Mouse (Mus musculus) lung, embryonic 14.5 days (tissue): ENCODE data around the gene Igbp1. TPM values are rescaled to one million over a fixed set of nuclear protein-coding genes. Genes with fewer than 3 reads are reported as not detected.

Experiments used
- ATAC-seq: fragments of 200-750 bp; cut with Nextera tagmentation; 2 replicates; pipeline ENCODE4 v1.8.0; 2017; ENCODE audit warnings: mild to moderate bottlenecking, moderate TSS enrichment, moderate library complexity; ENCODE audit not compliant: insufficient read depth
- DNase-seq: peaks from one replicate; pipeline ENCODE4 v3.0.0-alpha.2; 2015
- H3K27ac ChIP-seq: fragments of 300-500 bp; sonication (generic); 2 replicates; pipeline ENCODE4 v1.5.1; 2014; ENCODE audit warnings: low read depth, mild to moderate bottlenecking, moderate library complexity
- H3K27me3 ChIP-seq: fragments of 300-500 bp; sonication (generic); 2 replicates; pipeline ENCODE4 v1.6.1; 2014; ENCODE audit warnings: low read length, control low read depth; ENCODE audit not compliant: insufficient read depth
- H3K36me3 ChIP-seq: fragments of 300-500 bp; sonication (generic); 2 replicates; pipeline ENCODE4 v1.6.1; 2014; ENCODE audit warnings: control low read depth; ENCODE audit not compliant: insufficient read depth
- H3K4me1 ChIP-seq: fragments of 300-500 bp; sonication (generic); 2 replicates; pipeline ENCODE4 v1.6.1; 2014; ENCODE audit warnings: antibody characterized with exemption, control low read depth; ENCODE audit not compliant: insufficient read depth
- H3K4me2 ChIP-seq: fragments of 300-500 bp; sonication (generic); 2 replicates; pipeline ENCODE4 v1.6.1; 2014; ENCODE audit warnings: mild to moderate bottlenecking
- H3K4me3 ChIP-seq: fragments of 300-500 bp; sonication (generic); 2 replicates; pipeline ENCODE4 v1.5.1; 2014; ENCODE audit warnings: low read depth, low read length
- H3K9ac ChIP-seq: fragments of 300-500 bp; sonication (generic); 2 replicates; pipeline ENCODE4 v1.6.1; 2014
- H3K9me3 ChIP-seq: fragments of 300-500 bp; sonication (generic); 2 replicates; pipeline ENCODE4 v1.6.1; 2016; ENCODE audit warnings: low read depth, low read length, control low read depth
- CTCF ChIP-seq: IDR thresholded peaks from 2 replicates; pipeline ENCODE4 v1.5.1; 2016; ENCODE audit warnings: antibody characterized with exemption, low read depth
- WGBS: fragments of 180-500 bp; shearing (Covaris S2); extraction: QIAGEN DNeasy Blood & Tissue Kit; methylation state at CpG from one replicate; pipeline ENCODE4 v1.1.7; 2014; 5-methylcytosine and 5-hydroxymethylcytosine counted together
- polyA plus RNA-seq: library from polyadenylated mRNA; unstranded; fragments of >200 nt; fragmentation: Nextera tagmentation; extraction: Ambion mirVana; gene quantifications from 2 replicates; pipeline ENCODE4 v1.2.1, GENCODE M21; 2014

Gene Igbp1
- polyA plus RNA-seq, 1 experiment from 2014 or later = 43.8 TPM

GRCm38 (mm10) chrX:100493500-100494067 lies 507 bp upstream of the Igbp1 start:
- peak overlapping the region; percentile 59 for H3K4me2 ChIP-seq
- 14% methylated on average over 22 of the region's 22 CpGs for WGBS
- H3K4me3 ChIP-seq = peak overlapping the region; percentile 57
- no peaks in the 10 kb centered on the region for H3K9me3 ChIP-seq
- H3K27ac ChIP-seq = no peak overlapping the region
- H3K36me3 ChIP-seq = 0 out of 2 replicates have a peak, but pooled peaks cover under 1% of the 10 kb centered on the region
- ATAC-seq (peak; percentile 76), DNase-seq (no peak)
- H3K9ac ChIP-seq = peak overlapping the region; percentile 30
- TF ChIP-seq CTCF = no peak
- H3K4me1 ChIP-seq = no peaks in the 10 kb centered on the region
- no peaks in the 10 kb centered on the region for H3K27me3 ChIP-seq

GRCm38 (mm10) chrX:100504175-100504851 lies 10.2 kb downstream of the Igbp1 start:
- Histone ChIP-seq H3K27me3 (no peaks in the 10 kb centered on the region), H3K4me3 (no peak overlapping the region), H3K4me2 (no peak overlapping the region), H3K27ac (no peak overlapping the region), H3K36me3 (0 out of 2 replicates have a peak, but pooled peaks cover 5% of the 10 kb centered on the region), H3K9me3 (no peaks in the 10 kb centered on the region), H3K9ac (no peak overlapping the region), H3K4me1 (no peaks in the 10 kb centered on the region)
- DNase-seq (no peak), ATAC-seq (no peak)
- TF ChIP-seq CTCF = no peak
- 79% methylated on average over 5 of the region's 5 CpGs for WGBS

GRCm38 (mm10) chrX:100508164-100508563 lies 14.1 kb downstream of the Igbp1 start:
- Histone ChIP-seq H3K9me3 (no peaks in the 10 kb centered on the region), H3K4me2 (no peak overlapping the region), H3K4me1 (no peaks in the 10 kb centered on the region), H3K36me3 (0 out of 2 replicates have a peak, but pooled peaks cover 7% of the 10 kb centered on the region), H3K4me3 (no peak overlapping the region), H3K27ac (no peak overlapping the region), H3K9ac (no peak overlapping the region), H3K27me3 (no peaks in the 10 kb centered on the region)
- DNase-seq = no peak
- no peak for TF ChIP-seq CTCF
- 89% methylated on average over 4 of the region's 4 CpGs for WGBS
- ATAC-seq = no peak

DNA sequence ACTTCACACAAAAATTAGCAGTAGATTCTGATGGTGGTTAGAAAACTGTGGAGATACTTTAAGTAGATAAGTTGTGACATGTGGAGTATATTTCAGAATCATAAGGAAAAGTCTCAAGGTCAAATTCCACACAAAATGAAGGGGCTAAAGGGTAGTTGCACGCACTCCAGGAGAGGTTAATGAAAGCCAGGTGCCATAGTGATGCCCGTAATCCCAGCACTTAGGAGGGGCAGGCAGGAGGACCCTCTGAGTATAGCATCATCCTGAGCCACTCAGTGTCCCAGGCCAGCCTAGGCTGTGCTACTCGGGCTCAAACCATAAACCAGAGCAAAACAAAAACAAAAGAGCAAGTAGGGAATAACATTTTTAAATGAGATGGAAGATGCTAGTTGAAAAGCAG lies 15.8 kb downstream of the Igbp1 start:
- TF ChIP-seq CTCF = no peak
- WGBS = 70% methylated on average over 3 of the region's 3 CpGs

GRCm38 (mm10) chrX:100516683-100517082 lies 22.6 kb downstream of the Igbp1 start:
- 76% methylated on average over 3 of the region's 3 CpGs for WGBS
- peaks cover 7% of the 10 kb centered on the region; the same call in 1 of the 2 replicates for H3K36me3 ChIP-seq
- no peak for TF ChIP-seq CTCF
- ATAC-seq = no peak
- H3K27me3 ChIP-seq = no peaks in the 10 kb centered on the region
- no peak overlapping the region for H3K4me2 ChIP-seq
- no peaks in the 10 kb centered on the region for H3K4me1 ChIP-seq
- H3K9ac ChIP-seq = no peak overlapping the region
- H3K4me3 ChIP-seq = no peak overlapping the region
- H3K9me3 ChIP-seq = no peaks in the 10 kb centered on the region
- DNase-seq = no peak
- H3K27ac ChIP-seq = no peak overlapping the region

More for the DNA sequence above, 15.8 kb downstream of the Igbp1 start:
- Histone ChIP-seq H3K27ac (no peak overlapping the region), H3K27me3 (no peaks in the 10 kb centered on the region), H3K4me3 (no peak overlapping the region), H3K4me2 (no peak overlapping the region), H3K36me3 (0 out of 2 replicates have a peak, but pooled peaks cover 7% of the 10 kb centered on the region), H3K4me1 (no peaks in the 10 kb centered on the region), H3K9me3 (no peaks in the 10 kb centered on the region), H3K9ac (no peak overlapping the region)
- DNase-seq (no peak), ATAC-seq (no peak)

DNA sequence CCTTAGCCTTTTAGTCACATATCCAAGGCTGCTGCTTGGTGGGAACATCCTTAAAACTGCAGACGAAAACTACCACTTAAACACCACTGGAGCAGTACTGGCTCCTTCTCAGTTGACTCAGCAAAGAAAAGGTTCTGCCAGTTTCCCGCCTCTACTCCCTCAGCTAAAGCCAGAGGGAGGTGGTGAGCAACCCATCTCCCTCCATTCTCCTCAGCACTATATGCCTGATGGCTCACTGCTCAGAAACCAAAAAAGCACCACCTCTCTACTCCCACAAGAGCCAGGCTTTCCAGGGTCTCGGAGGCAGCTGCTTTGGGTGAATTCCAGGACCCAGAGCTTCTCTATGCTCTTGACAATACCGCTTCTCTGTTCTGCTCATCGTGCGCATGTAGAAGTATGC lies 23.5 kb downstream of the Igbp1 start:
- ATAC-seq = no peak
- no peak overlapping the region for H3K4me2 ChIP-seq
- no peak for TF ChIP-seq CTCF
- no peak for DNase-seq
- H3K4me3 ChIP-seq = no peak overlapping the region
- H3K9ac ChIP-seq = no peak overlapping the region
- peaks cover 7% of the 10 kb centered on the region; the same call in 1 of the 2 replicates for H3K36me3 ChIP-seq
- WGBS = 88% methylated on average over 6 of the region's 6 CpGs
- H3K27ac ChIP-seq = no peak overlapping the region
- H3K9me3 ChIP-seq = no peaks in the 10 kb centered on the region
- H3K4me1 ChIP-seq = no peaks in the 10 kb centered on the region
- no peaks in the 10 kb centered on the region for H3K27me3 ChIP-seq

- no peak overlapping the region for H3K27ac ChIP-seq
- no peak overlapping the region for H3K9ac ChIP-seq
- peaks cover 7% of the 10 kb centered on the region; the same call in 1 of the 2 replicates for H3K36me3 ChIP-seq
- no peak for DNase-seq
- no peaks in the 10 kb centered on the region for H3K9me3 ChIP-seq
- no peak overlapping the region for H3K4me3 ChIP-seq
- no peak overlapping the region for H3K4me2 ChIP-seq
- no peaks in the 10 kb centered on the region for H3K27me3 ChIP-seq
- no peaks in the 10 kb centered on the region for H3K4me1 ChIP-seq
- no peak for ATAC-seq
- WGBS = 92% methylated on average over 2 of the region's 2 CpGs
- TF ChIP-seq CTCF = no peak
Measured at GRCm38 (mm10) chrX:100518532-100518931, 24.4 kb downstream of the Igbp1 start.
